Mouse (Mus musculus): Measurements from ENCODE around the gene Hira.

GRCm38 (mm10) chr16:18884044-18884443 lies 7.2 kb downstream of the Hira start:
- TF ChIP-seq CTCF (IDR thresholded peaks at IDR 0.05; ENCODE audit: borderline replicate concordance, extremely low read depth, insufficient read depth, insufficient read length) (no peak), POLR2A (IDR thresholded peaks at IDR 0.05; ENCODE audit: borderline replicate concordance, extremely low read depth, insufficient read depth, insufficient read length, poor library complexity, severe bottlenecking) (no peak)

Measured in brain, embryonic 14.5 days (tissue).